Mouse (Mus musculus): ENCODE data around the gene Pomgnt2. TPM values are rescaled to one million over a fixed set of nuclear protein-coding genes. Genes with fewer than 3 reads are reported as not detected.

Gene Pomgnt2
- total RNA-seq, 4 experiments from 2014 or later: 37.2 to 46.1 (median 43.4) TPM

- DNase-seq (ENCODE audit: low spot score in 2 of 2): no peak
Measured at GRCm38 (mm10) chr9:122013629-122014028, 16.7 kb upstream of the Pomgnt2 start.

- DNase-seq (ENCODE audit: low spot score in 2 of 2): no peak
Measured at GRCm38 (mm10) chr9:122012816-122013215, 15.9 kb upstream of the Pomgnt2 start.

GRCm38 (mm10) chr9:122010751-122011150, 13.8 kb upstream of the Pomgnt2 start:
- no peak for DNase-seq (ENCODE audit: low spot score in 2 of 2)

- DNase-seq (ENCODE audit: low spot score in 2 of 2): no peak
Measured at GRCm38 (mm10) chr9:122008876-122009275, 12.0 kb upstream of the Pomgnt2 start.

- peak in 1 of 2 experiments; percentile 39 for DNase-seq (ENCODE audit: low spot score in 2 of 2)
Measured at GRCm38 (mm10) chr9:122006609-122007008, 9.7 kb upstream of the Pomgnt2 start.

- no peak for DNase-seq (ENCODE audit: low spot score in 2 of 2)
Measured at GRCm38 (mm10) chr9:122006175-122006574, 9.3 kb upstream of the Pomgnt2 start.

- DNase-seq (ENCODE audit: low spot score in 2 of 2): no peak
Measured at GRCm38 (mm10) chr9:121997978-121998377, 1.1 kb upstream of the Pomgnt2 start.

GRCm38 (mm10) chr9:121995508-121996131, 1.3 kb downstream of the Pomgnt2 start:
- DNase-seq (ENCODE audit: low spot score in 2 of 2): peak; percentile 84

- DNase-seq (ENCODE audit: low spot score in 2 of 2): no peak
Measured at GRCm38 (mm10) chr9:121995077-121995476, 1.8 kb downstream of the Pomgnt2 start.

GRCm38 (mm10) chr9:121993047-121993446, 3.9 kb downstream of the Pomgnt2 start:
- DNase-seq (ENCODE audit: low spot score in 2 of 2): no peak

- DNase-seq (ENCODE audit: low spot score in 2 of 2): no peak
Measured at GRCm38 (mm10) chr9:121991041-121991440, 5.9 kb downstream of the Pomgnt2 start.

GRCm38 (mm10) chr9:121989536-121989935, 7.4 kb downstream of the Pomgnt2 start:
- DNase-seq (ENCODE audit: low spot score in 2 of 2): no peak

GRCm38 (mm10) chr9:121988910-121989309, 8.0 kb downstream of the Pomgnt2 start:
- DNase-seq (ENCODE audit: low spot score in 2 of 2): no peak

GRCm38 (mm10) chr9:121984465-121985461, 12.1 kb downstream of the Pomgnt2 start:
- DNase-seq (ENCODE audit: low spot score in 2 of 2): peak; percentile 48 to 81

GRCm38 (mm10) chr9:121983504-121983903, 13.4 kb downstream of the Pomgnt2 start:
- DNase-seq (ENCODE audit: low spot score in 2 of 2): peak; percentile 60 to 85

- DNase-seq (ENCODE audit: low spot score in 2 of 2): no peak
Measured at GRCm38 (mm10) chr9:121982665-121983064, 14.2 kb downstream of the Pomgnt2 start.

- DNase-seq (ENCODE audit: low spot score in 2 of 2): no peak
Measured at GRCm38 (mm10) chr9:121982214-121982613, 14.7 kb downstream of the Pomgnt2 start.

- DNase-seq (ENCODE audit: low spot score in 2 of 2): no peak
Measured at GRCm38 (mm10) chr9:121981466-121982105, 15.3 kb downstream of the Pomgnt2 start.

GRCm38 (mm10) chr9:121981046-121981445, 15.9 kb downstream of the Pomgnt2 start:
- DNase-seq (ENCODE audit: low spot score in 2 of 2): no peak

- DNase-seq (ENCODE audit: low spot score in 2 of 2): no peak
Measured at GRCm38 (mm10) chr9:121975321-121975720, 21.6 kb downstream of the Pomgnt2 start.

- DNase-seq (ENCODE audit: low spot score in 2 of 2): peak in 1 of 2 experiments; percentile 56
Measured at GRCm38 (mm10) chr9:121974141-121974986, 22.5 kb downstream of the Pomgnt2 start.
